Mouse (Mus musculus) C2C12 (cell line): ENCODE results near the gene Hist1h4n.

Experiments
- CEBPB ChIP-seq: IDR thresholded peaks from one replicate; pipeline ENCODE4 v1.6.1; 2011; ENCODE audit warnings: low read depth, mild to moderate bottlenecking, control low read depth, moderate library complexity
- CTCF ChIP-seq: IDR thresholded peaks from one replicate; pipeline ENCODE4 v1.5.1; 2011; ENCODE audit not compliant: control insufficient read depth, insufficient read depth, insufficient read length
- FOSL1 ChIP-seq: IDR thresholded peaks from one replicate; pipeline ENCODE4 v1.8.0; 2011; ENCODE audit warnings: mild to moderate bottlenecking, low read length; ENCODE audit not compliant: poor library complexity, insufficient read depth, severe bottlenecking
- MAX ChIP-seq: IDR thresholded peaks from one replicate; pipeline ENCODE4 v1.6.1; 2011; ENCODE audit warnings: mild to moderate bottlenecking, control low read depth
- MYOD1 ChIP-seq: IDR thresholded peaks from one replicate; pipeline ENCODE4 v1.6.1; 2011; ENCODE audit warnings: low read depth; ENCODE audit not compliant: control insufficient read depth, insufficient read length
- MYOG ChIP-seq: IDR thresholded peaks from one replicate; pipeline ENCODE4 v1.6.1; 2011; ENCODE audit not compliant: control insufficient read depth, insufficient read length; ENCODE audit errors: extremely low read depth
- USF1 ChIP-seq: IDR thresholded peaks from one replicate; pipeline ENCODE4 v1.6.1; 2011; ENCODE audit warnings: low read depth, mild to moderate bottlenecking, control low read depth, moderate library complexity

DNA sequence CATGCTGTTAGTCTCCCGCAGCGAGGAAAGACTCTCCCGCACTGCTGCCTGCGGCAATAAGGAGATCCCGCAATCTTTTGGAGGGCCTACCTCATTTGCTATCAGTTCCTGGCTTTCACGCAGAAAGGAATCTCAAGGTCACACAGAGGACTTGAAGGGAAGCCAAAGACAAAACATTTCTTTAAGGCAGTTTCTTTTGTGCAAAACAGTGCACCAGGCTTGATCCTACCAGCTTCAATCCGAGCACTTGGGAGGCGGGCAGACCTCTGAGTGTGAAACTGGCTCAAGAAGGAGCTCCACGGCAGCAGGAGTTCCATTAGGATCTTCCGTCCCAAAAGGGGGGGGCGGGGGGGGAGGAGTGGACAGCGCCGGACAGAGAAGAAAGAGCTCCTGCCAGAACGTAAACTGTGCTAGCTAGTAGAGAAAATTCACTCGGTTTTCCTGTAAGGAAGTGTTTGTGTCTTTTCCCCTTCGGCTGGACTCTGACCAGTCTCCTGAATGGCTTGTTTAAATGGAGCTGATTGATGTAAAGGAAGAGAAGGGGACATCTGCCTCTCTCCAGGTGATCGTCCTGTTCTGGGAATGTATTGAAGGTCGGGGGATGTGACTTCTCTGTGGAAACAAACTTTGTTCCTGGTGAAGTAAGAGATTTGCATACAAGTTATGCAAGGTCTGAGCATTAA, 41.3 kb downstream of the Hist1h4n start:
- TF ChIP-seq CTCF (no peak), MYOG (no peak), MAX (no peak), USF1 (no peak), CEBPB (no peak), FOSL1 (no peak), MYOD1 (no peak)
